Mouse (Mus musculus) thymus, adult 2 months (tissue): ENCODE measurements around the gene Lrp4.

ENCODE experiments used
- CTCF ChIP-seq: fragments of 200-500 bp; IDR thresholded peaks from 2 replicates; pipeline ENCODE4 v1.5.1; 2012; ENCODE audit warnings: mild to moderate bottlenecking, control low read depth, low read length, moderate library complexity, borderline replicate concordance; ENCODE audit not compliant: control insufficient read depth, poor library complexity, insufficient read depth; ENCODE audit errors: extremely low read depth
- POLR2A ChIP-seq: fragments of 200-500 bp; IDR thresholded peaks from 2 replicates; pipeline ENCODE4 v1.6.1; 2012; ENCODE audit warnings: mild to moderate bottlenecking, low read length, control low read depth, moderate library complexity; ENCODE audit not compliant: control insufficient read depth, poor library complexity, insufficient read depth; ENCODE audit errors: extremely low read depth

GRCm38 (mm10) chr2:91460771-91461170 is 3.5 kb downstream of the Lrp4 start:
- TF ChIP-seq CTCF (no peak), POLR2A (no peak)
